Mouse (Mus musculus): Measurements from ENCODE around the gene Ppp1r12b.

- TF ChIP-seq CTCF (conservative IDR thresholded peaks at IDR 0.05; ENCODE audit: low read length) (no peak), NANOG (IDR thresholded peaks at IDR 0.05; ENCODE audit: borderline replicate concordance, low read length) (no peak), POU5F1 (IDR thresholded peaks at IDR 0.05; ENCODE audit: borderline replicate concordance, low read length) (no peak)
Measured at GRCm38 (mm10) chr1:134756190-134756873, 199.4 kb downstream of the Ppp1r12b start.
